Mouse (Mus musculus) heart, postnatal 0 days (tissue): ENCODE measurements around the gene Wipf2. TPM values are rescaled to one million over a fixed set of nuclear protein-coding genes. Genes with fewer than 3 reads are reported as not detected.

Experiments used
- ATAC-seq: fragments of 200-750 bp; cut with Nextera tagmentation; 2 replicates; pipeline ENCODE4 v1.8.0; 2017; ENCODE audit warnings: low read depth, moderate number of reproducible peaks, moderate library complexity; ENCODE audit not compliant: insufficient read depth
- DNase-seq: peaks from one replicate; pipeline ENCODE4 v3.0.0-alpha.2; 2016; ENCODE audit warnings: low spot score
- H3K27ac ChIP-seq: fragments of 300-500 bp; sonication (generic); 2 replicates; pipeline ENCODE4 v1.5.1; 2014; ENCODE audit warnings: low read depth, mild to moderate bottlenecking
- H3K27me3 ChIP-seq: fragments of 300-500 bp; sonication (generic); 2 replicates; pipeline ENCODE4 v1.6.1; 2014; ENCODE audit warnings: low read length, mixed read lengths; ENCODE audit not compliant: control insufficient read depth, insufficient read depth
- H3K36me3 ChIP-seq: fragments of 300-500 bp; sonication (generic); replicated peaks from 2 replicates; pipeline ENCODE4 v1.6.1; 2014; ENCODE audit warnings: low read length, mixed read lengths; ENCODE audit not compliant: control insufficient read depth, insufficient read depth
- H3K4me1 ChIP-seq: fragments of 300-500 bp; sonication (generic); 2 replicates; pipeline ENCODE4 v1.6.1; 2014; ENCODE audit warnings: antibody characterized with exemption; ENCODE audit not compliant: control insufficient read depth, insufficient read depth
- H3K4me2 ChIP-seq: fragments of 300-500 bp; sonication (generic); 2 replicates; pipeline ENCODE4 v1.6.1; 2014; ENCODE audit warnings: low read depth, mild to moderate bottlenecking, low read length, moderate library complexity
- H3K4me3 ChIP-seq: fragments of 300-500 bp; sonication (generic); 2 replicates; pipeline ENCODE4 v1.5.1; 2014; ENCODE audit warnings: low read depth, low read length
- H3K9ac ChIP-seq: fragments of 300-500 bp; sonication (generic); replicated peaks from 2 replicates; pipeline ENCODE4 v1.6.1; 2014; ENCODE audit warnings: low read depth, low read length, mixed read lengths
- H3K9me3 ChIP-seq: fragments of 300-500 bp; sonication (generic); replicated peaks from 2 replicates; pipeline ENCODE4 v1.6.1; 2016; ENCODE audit warnings: low read length; ENCODE audit not compliant: control insufficient read depth
- CTCF ChIP-seq: IDR thresholded peaks from 2 replicates; pipeline ENCODE4 v1.5.1; 2016; ENCODE audit warnings: antibody characterized with exemption, control low read depth, low read depth
- EP300 ChIP-seq: IDR thresholded peaks from 2 replicates; pipeline ENCODE4 v1.6.1; 2016; ENCODE audit warnings: antibody characterized with exemption, low read depth
- WGBS: fragments of 180-500 bp; shearing (Covaris S2); extraction: QIAGEN DNeasy Blood & Tissue Kit; methylation state at CpG from one replicate; pipeline ENCODE4 v1.1.7; 2014; 5-methylcytosine and 5-hydroxymethylcytosine counted together
- polyA plus RNA-seq: library from polyadenylated mRNA; unstranded; fragments of >200 nt; fragmentation: Nextera tagmentation; extraction: Ambion mirVana; gene quantifications from 2 replicates; pipeline ENCODE4 v1.2.1, GENCODE M21; 2015
- total RNA-seq: library from RNA; depleted of rRNA; stranded (reverse); fragments of >200 nt; gene quantifications from 2 replicates; pipeline ENCODE4 v1.2.3, GENCODE M21; 2014; ENCODE audit warnings: low replicate concordance; rRNA removed

Gene Wipf2
- total and polyA plus RNA-seq, 2 experiments from 2014 or later, result 1.8 to 6.2 TPM

DNA sequence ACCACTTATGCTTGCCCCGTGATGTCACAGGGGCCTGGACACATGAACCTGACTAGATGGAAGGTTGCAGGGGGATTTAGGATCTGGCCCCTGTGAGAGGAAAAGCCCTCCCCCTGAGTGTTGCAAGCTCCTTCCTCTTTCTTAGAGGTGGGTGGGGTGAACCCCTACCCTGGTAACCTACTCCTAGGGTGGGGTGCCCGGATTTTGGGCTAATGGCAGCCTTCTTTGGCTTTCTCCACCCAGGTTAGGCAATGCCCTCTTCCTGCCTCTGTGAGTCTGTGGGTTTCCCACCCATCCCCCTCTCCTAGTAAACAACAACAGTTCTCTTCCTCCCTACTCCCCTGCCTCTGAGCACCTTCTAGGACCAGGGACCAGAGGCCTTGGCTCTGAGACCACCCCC, 89.3 kb downstream of the Wipf2 start:
- Histone ChIP-seq H3K27me3 (no peaks in the 10 kb centered on the region), H3K27ac (0 out of 2 replicates have a peak overlapping the region, but pooled peaks have one; percentile 94), H3K36me3 (peaks cover 11% of the 10 kb centered on the region), H3K9me3 (no peaks in the 10 kb centered on the region), H3K4me3 (no peak overlapping the region), H3K9ac (no peak overlapping the region), H3K4me1 (peaks cover 79% of the 10 kb centered on the region), H3K4me2 (no peak overlapping the region)
- TF ChIP-seq CTCF (no peak), EP300 (no peak)
- no peak for DNase-seq
- 52% methylated on average over 2 of the region's 2 CpGs for WGBS
- no peak for ATAC-seq

DNA sequence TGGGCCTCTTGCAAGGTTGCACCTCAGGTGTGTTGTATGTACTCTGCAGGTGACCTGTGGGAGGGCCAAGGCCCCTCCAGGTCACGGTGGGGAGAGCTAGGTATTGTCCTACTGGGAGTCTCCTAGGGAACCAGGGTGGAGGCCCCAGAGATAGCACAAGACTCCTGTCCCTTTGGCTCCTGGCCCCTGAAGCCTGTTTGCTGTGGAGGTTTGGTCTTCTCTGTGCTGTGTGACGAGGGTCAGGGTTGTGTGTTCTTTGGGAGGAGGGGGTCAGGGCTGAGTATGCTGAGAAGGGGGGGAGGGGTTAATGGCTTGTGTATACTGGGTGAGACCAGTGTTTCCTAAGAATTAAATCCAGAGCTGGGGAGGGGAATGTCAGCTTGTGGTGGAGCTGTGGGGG, 89.9 kb downstream of the Wipf2 start:
- TF ChIP-seq EP300 (no peak), CTCF (no peak)
- H3K27me3 ChIP-seq, result no peaks in the 10 kb centered on the region
- WGBS, result 30% methylated on average over 2 of the region's 2 CpGs
- peak overlapping the region; percentile 84; the same call in 1 of the 2 replicates for H3K27ac ChIP-seq
- DNase-seq (no peak), ATAC-seq (no peak)
- peaks cover 72% of the 10 kb centered on the region for H3K4me1 ChIP-seq
- no peak overlapping the region for H3K9ac ChIP-seq
- H3K36me3 ChIP-seq, result peaks cover 11% of the 10 kb centered on the region
- H3K4me2 ChIP-seq, result no peak overlapping the region
- H3K4me3 ChIP-seq, result no peak overlapping the region
- no peaks in the 10 kb centered on the region for H3K9me3 ChIP-seq

DNA sequence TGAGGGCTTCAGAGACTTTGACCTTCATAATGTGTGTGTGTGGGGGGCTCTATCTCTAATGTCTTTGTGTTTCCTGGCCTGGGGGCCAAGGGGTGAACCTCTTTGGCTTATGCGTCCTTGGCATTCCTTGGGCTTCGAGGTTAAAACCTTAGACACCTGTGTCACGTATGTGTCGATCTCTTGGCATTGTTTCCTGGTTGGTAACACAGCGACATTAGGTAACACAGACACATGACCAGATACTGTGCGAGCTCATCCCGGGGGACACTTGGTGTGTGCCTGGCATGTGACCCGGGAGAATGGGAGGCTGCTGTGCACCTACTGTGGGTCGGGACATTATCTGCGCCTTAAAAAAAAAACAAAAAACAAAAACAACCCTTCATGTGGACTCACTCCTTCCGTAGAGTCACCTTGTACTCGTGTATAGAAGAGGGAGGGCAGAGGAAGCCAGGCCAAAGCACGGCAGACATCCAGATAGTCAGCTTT, 90.4 kb downstream of the Wipf2 start:
- no peak overlapping the region for H3K9ac ChIP-seq
- H3K27ac ChIP-seq, result peak overlapping the region; percentile 84
- no peak for ATAC-seq
- H3K4me2 ChIP-seq, result peak overlapping the region; percentile 42
- whole genome bisulfite sequencing, result 16% methylated on average over 13 of the region's 13 CpGs
- H3K9me3 ChIP-seq, result no peaks in the 10 kb centered on the region
- no peaks in the 10 kb centered on the region for H3K27me3 ChIP-seq
- H3K4me3 ChIP-seq, result no peak overlapping the region
- H3K36me3 ChIP-seq, result peaks cover 11% of the 10 kb centered on the region
- no peak for DNase-seq
- no peak for TF ChIP-seq CTCF
- no peak for TF ChIP-seq EP300
- H3K4me1 ChIP-seq, result peaks cover 68% of the 10 kb centered on the region

DNA sequence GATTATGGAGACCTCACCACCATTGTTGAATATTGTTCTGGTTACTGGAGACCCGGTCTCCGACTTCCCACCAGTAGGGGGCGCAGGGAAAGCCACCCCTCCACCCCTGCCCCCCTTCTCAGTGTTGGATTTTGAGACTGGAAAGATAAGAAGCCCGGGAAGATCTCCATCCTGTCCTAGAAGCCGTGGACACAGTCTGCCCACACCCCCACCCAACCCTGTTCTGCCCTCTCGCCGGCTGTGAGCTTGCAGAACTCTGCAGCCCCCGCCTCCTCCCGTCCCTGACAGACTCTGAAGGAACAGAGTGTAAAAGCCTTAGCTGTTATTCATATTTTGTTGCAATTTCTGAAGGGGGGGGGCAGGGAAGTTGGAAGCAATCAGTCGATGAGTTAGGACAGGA, 90.9 kb downstream of the Wipf2 start:
- Histone ChIP-seq H3K4me3 (0 out of 2 replicates have a peak overlapping the region, but pooled peaks have one; percentile 6), H3K27ac (peak overlapping the region; percentile 84), H3K27me3 (no peaks in the 10 kb centered on the region), H3K4me2 (peak overlapping the region; percentile 42), H3K9me3 (no peaks in the 10 kb centered on the region), H3K4me1 (peaks cover 68% of the 10 kb centered on the region), H3K36me3 (peaks cover 11% of the 10 kb centered on the region), H3K9ac (no peak overlapping the region)
- ATAC-seq (peak; percentile 52), DNase-seq (peak; percentile 71)
- TF ChIP-seq CTCF (peak; percentile 58), EP300 (no peak)
- WGBS, result 7% methylated on average over 10 of the region's 10 CpGs

Other genes with a start within 250 kb of the Wipf2 start
- gene Gm12355, start 238.0 kb upstream of the Wipf2 start, total RNA-seq, result 0.15 and 0.19 TPM in 2 replicates
- 0.23 and 0.26 TPM in 2 replicates for gene Gm12355, start 238.0 kb upstream of the Wipf2 start, polyA plus RNA-seq
- gene Gsdma3, start 237.3 kb upstream of the Wipf2 start, total RNA-seq, result not detected in 2 replicates
- not detected in 2 replicates for gene Gsdma3, start 237.3 kb upstream of the Wipf2 start, polyA plus RNA-seq
- not detected in 2 replicates for gene Gsdma2, start 216.9 kb upstream of the Wipf2 start, total RNA-seq
- gene Gsdma2, start 216.9 kb upstream of the Wipf2 start, polyA plus RNA-seq, result not detected in 2 replicates
- gene Gsdma, start 199.3 kb upstream of the Wipf2 start, total RNA-seq, result not detected in 2 replicates
- gene Gsdma, start 199.3 kb upstream of the Wipf2 start, polyA plus RNA-seq, result not detected in 2 replicates
- 96.4 and 130 TPM in 2 replicates for gene Psmd3, start 181.1 kb upstream of the Wipf2 start, total RNA-seq
- 134 and 147 TPM in 2 replicates for gene Psmd3, start 181.1 kb upstream of the Wipf2 start, polyA plus RNA-seq
- 0.23 TPM in 1 of 2 replicates, not detected in the other for gene Csf3, start 162.4 kb upstream of the Wipf2 start, total RNA-seq
- gene Csf3, start 162.4 kb upstream of the Wipf2 start, polyA plus RNA-seq, result not detected in 2 replicates
- gene Med24, start 134.2 kb upstream of the Wipf2 start, total RNA-seq, result 39.9 and 48.0 TPM in 2 replicates
- gene Med24, start 134.2 kb upstream of the Wipf2 start, polyA plus RNA-seq, result 21.9 and 23.3 TPM in 2 replicates
- gene Thra, start 123.0 kb upstream of the Wipf2 start, total RNA-seq, result 188 and 234 TPM in 2 replicates
- gene Thra, start 123.0 kb upstream of the Wipf2 start, polyA plus RNA-seq, result 40.8 and 44.0 TPM in 2 replicates
- gene Nr1d1, start 88.3 kb upstream of the Wipf2 start, total RNA-seq, result 21.0 and 24.3 TPM in 2 replicates
- 10.2 and 10.7 TPM in 2 replicates for gene Nr1d1, start 88.3 kb upstream of the Wipf2 start, polyA plus RNA-seq
- gene Msl1, start 68.1 kb upstream of the Wipf2 start, total RNA-seq, result 47.4 and 54.6 TPM in 2 replicates
- 11.3 and 12.6 TPM in 2 replicates for gene Msl1, start 68.1 kb upstream of the Wipf2 start, polyA plus RNA-seq
- gene Casc3, start 58.7 kb upstream of the Wipf2 start, total RNA-seq, result 6.8 and 9.7 TPM in 2 replicates
- 11.6 and 11.9 TPM in 2 replicates for gene Casc3, start 58.7 kb upstream of the Wipf2 start, polyA plus RNA-seq
- 0.77 and 0.80 TPM in 2 replicates for gene Rapgefl1, start 26.9 kb upstream of the Wipf2 start, total RNA-seq
- 0.41 and 0.55 TPM in 2 replicates for gene Rapgefl1, start 26.9 kb upstream of the Wipf2 start, polyA plus RNA-seq
- 1.4 and 2.2 TPM in 2 replicates for gene Cdc6, start 44.2 kb downstream of the Wipf2 start, total RNA-seq
- gene Cdc6, start 44.2 kb downstream of the Wipf2 start, polyA plus RNA-seq, result 4.2 and 4.5 TPM in 2 replicates
- 24.0 and 36.2 TPM in 2 replicates for gene Rara, start 64.2 kb downstream of the Wipf2 start, total RNA-seq
- gene Rara, start 64.2 kb downstream of the Wipf2 start, polyA plus RNA-seq, result 14.7 and 15.8 TPM in 2 replicates
- 4.2 and 14.7 TPM in 2 replicates for gene Gjd3, start 119.4 kb downstream of the Wipf2 start, total RNA-seq
- gene Gjd3, start 119.4 kb downstream of the Wipf2 start, polyA plus RNA-seq, result 5.8 and 6.3 TPM in 2 replicates
- gene Top2a, start 160.6 kb downstream of the Wipf2 start, total RNA-seq, result 52.9 and 91.1 TPM in 2 replicates
- 38.2 and 38.9 TPM in 2 replicates for gene Top2a, start 160.6 kb downstream of the Wipf2 start, polyA plus RNA-seq
- 221 and 277 TPM in 2 replicates for gene Igfbp4, start 177.6 kb downstream of the Wipf2 start, total RNA-seq
- gene Igfbp4, start 177.6 kb downstream of the Wipf2 start, polyA plus RNA-seq, result 186 and 201 TPM in 2 replicates
- 0.69 TPM in 1 of 2 replicates, not detected in the other for gene Tns4, start 225.7 kb downstream of the Wipf2 start, total RNA-seq
- gene Tns4, start 225.7 kb downstream of the Wipf2 start, polyA plus RNA-seq, result 0.05 and 0.12 TPM in 2 replicates